Mouse (Mus musculus) liver, embryonic 14.5 days (tissue): ENCODE results near the gene Col20a1.

Experiments used
- CTCF ChIP-seq: IDR thresholded peaks from 2 replicates; pipeline ENCODE4 v1.5.1; 2016; ENCODE audit warnings: antibody characterized with exemption, low read depth, control low read depth
- EP300 ChIP-seq: IDR thresholded peaks from 2 replicates; pipeline ENCODE4 v1.6.1; 2016; ENCODE audit warnings: antibody characterized with exemption, low read depth

DNA sequence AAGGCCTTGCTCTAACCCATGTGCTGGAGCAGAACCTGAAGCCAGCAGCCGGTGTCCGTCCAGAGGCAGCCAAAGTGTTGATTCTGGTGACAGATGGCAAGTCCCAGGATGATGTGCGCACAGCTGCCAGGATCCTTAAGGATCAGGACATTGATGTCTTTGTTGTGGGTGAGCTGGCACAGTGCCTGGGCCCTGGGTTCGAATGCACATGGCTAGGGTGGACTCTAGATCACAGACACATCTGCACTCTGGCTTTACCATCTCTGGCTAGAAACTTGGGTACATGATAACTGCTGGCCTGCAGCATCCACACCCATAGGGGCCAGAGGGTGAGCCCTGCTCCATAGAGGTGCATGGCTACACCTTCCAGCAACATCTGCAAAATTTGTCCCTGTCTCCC, 9.1 kb downstream of the Col20a1 start:
- TF ChIP-seq EP300 (no peak), CTCF (no peak)
